Mouse (Mus musculus) c-Kit-positive CD71-positive TER-119-positive erythroid progenitor cells, embryonic 14.5 days (primary cell): Measurements from ENCODE around the gene Epb41.

Experiments
- DNase-seq: peaks from one replicate; pipeline ENCODE4 v3.0.0-alpha.2; 2013; ENCODE audit warnings: low spot score

Epb41 gene

GRCm38 (mm10) chr4:131898503-131899179 lies 176.5 kb downstream of the Epb41 start:
- DNase-seq: no peak

GRCm38 (mm10) chr4:131897787-131898186 lies 177.3 kb downstream of the Epb41 start:
- no peak for DNase-seq

- no peak for DNase-seq
Observed at GRCm38 (mm10) chr4:131897109-131897508, 178.0 kb downstream of the Epb41 start.

GRCm38 (mm10) chr4:131890692-131891091 lies 184.4 kb downstream of the Epb41 start:
- no peak for DNase-seq

GRCm38 (mm10) chr4:131888564-131888963 lies 186.6 kb downstream of the Epb41 start:
- DNase-seq: no peak

GRCm38 (mm10) chr4:131885376-131885775 lies 189.7 kb downstream of the Epb41 start:
- no peak for DNase-seq

- DNase-seq: no peak
Observed at GRCm38 (mm10) chr4:131883571-131883970, 191.6 kb downstream of the Epb41 start.

- DNase-seq: no peak
Observed at GRCm38 (mm10) chr4:131881306-131881705, 193.8 kb downstream of the Epb41 start.

GRCm38 (mm10) chr4:131879692-131880091 lies 195.4 kb downstream of the Epb41 start:
- DNase-seq: no peak

- DNase-seq: no peak
Observed at GRCm38 (mm10) chr4:131876836-131877235, 198.3 kb downstream of the Epb41 start.

- DNase-seq: no peak
Observed at GRCm38 (mm10) chr4:131875242-131875641, 199.9 kb downstream of the Epb41 start.

GRCm38 (mm10) chr4:131874567-131874966 lies 200.6 kb downstream of the Epb41 start:
- no peak for DNase-seq

- peak; percentile 54 for DNase-seq
Observed at GRCm38 (mm10) chr4:131874169-131874536, 201.0 kb downstream of the Epb41 start.
